Mouse (Mus musculus) frontal cortex, adult 2 months (tissue): ENCODE results near the gene Rapgef6. TPM values are rescaled to one million over a fixed set of nuclear protein-coding genes. Genes with fewer than 3 reads are reported as not detected.

ENCODE experiments used
- DNase-seq, 2 experiments: peaks; one replicate each; pipeline ENCODE4 v3.0.0; 2022; ENCODE audit warnings: low spot score in 1 of 2; ENCODE audit errors: extremely low spot score in 1 of 2
- polyA plus RNA-seq: library from polyadenylated mRNA; depleted of rRNA; stranded (reverse); fragments of >200 nt; gene quantifications from 2 replicates; pipeline ENCODE4 v1.2.3, GENCODE M21; 2012

The Rapgef6 gene
- polyA plus RNA-seq, 1 experiment, result 21.4 TPM

DNA sequence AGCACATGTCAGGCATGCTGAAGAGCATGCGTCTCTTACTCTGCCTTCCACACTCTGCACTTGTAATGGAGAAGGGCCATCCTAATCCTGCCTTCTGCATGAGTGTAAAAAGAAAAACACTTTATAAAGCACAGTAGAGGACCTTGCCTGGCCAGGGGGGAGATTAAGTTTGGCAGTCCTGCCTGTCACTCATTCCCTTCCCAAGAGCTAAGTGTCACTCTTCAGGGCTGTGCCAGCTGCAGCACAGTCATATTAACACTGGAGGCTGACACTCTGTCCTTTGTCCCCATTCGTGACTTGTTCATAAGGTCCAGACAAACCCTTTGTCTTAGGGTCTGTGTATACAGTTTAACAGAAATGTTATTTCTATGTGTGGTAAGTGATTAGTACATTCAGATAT, 162.2 kb downstream of the Rapgef6 start:
- no peak for DNase-seq

DNA sequence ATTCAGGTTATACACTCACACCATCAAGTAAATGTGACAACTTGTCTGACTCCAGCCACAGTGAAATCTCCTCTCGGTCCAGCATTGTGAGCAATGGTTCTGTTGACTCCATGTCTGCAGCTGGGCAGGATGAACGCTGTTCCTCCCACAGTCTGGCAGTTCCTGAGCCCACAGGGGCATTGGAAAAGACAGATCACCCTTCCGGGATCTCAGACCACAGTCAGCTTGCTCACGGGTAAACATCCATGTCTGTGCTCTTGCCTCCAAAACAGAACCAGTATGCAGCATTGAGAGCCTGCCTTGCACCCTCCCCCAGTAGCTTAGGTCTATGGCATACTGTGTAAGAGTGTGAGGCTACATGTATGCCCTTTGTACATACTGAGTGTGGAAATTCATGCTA, 167.5 kb downstream of the Rapgef6 start:
- DNase-seq, result no peak

DNA sequence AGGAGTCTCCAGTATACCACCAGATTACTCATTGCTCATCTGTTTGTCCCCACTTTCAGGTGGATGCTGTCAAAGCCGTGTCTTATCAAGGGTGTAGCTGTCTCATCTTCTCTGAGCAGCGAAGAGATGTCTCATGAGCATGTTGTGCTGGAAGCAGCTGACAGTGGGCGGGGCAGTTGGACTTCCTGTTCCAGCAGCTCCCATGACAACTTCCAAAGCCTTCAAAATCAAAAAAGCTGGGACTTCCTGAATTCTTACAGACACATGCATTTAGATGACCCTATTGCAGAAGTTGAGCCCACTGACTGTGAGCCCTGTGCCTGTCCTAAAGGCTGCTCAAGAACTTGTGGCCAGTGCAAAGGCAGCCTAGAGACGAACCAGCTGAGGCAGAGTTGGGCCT, 168.5 kb downstream of the Rapgef6 start:
- DNase-seq, result peak in 1 of 2 experiments; percentile 22

DNA sequence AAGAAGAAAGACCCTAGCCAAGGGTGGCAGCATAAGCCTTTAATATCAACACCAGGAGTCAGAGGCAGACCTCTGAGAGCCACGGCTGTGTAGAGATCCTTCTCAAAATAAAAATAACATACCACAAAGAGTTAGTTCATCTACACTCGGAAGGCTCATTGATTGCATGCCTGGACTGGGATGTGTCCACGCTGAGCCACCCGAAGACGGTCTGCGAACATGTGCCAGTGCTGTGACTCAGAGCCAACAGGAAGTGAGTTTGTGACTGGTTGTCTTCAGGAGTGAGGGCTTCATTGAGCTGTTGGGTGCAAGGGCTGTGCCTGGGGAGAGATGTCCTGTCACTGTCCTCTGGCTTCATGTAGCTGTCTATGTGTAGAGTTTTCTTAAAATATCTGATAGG, 171.0 kb downstream of the Rapgef6 start:
- DNase-seq, result no peak

DNA sequence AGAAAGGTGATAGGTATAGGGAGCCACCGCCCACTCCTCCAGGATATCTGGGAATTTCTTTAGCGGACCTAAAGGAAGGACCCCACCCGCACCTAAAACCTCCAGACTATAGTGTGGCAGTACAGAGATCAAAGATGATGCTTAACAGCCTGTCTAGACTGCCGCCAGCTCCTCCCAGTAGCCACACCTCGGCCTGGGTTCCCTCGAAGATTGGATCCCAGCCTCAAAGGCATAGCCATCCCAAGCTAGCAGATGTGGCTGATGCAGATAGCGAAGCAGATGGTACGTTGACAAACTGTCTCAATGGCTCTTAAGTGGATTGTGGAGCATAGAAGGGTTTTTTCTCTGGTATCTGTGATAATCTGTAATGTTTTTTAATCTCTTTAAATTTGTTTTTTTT, 171.6 kb downstream of the Rapgef6 start:
- DNase-seq, result no peak

DNA sequence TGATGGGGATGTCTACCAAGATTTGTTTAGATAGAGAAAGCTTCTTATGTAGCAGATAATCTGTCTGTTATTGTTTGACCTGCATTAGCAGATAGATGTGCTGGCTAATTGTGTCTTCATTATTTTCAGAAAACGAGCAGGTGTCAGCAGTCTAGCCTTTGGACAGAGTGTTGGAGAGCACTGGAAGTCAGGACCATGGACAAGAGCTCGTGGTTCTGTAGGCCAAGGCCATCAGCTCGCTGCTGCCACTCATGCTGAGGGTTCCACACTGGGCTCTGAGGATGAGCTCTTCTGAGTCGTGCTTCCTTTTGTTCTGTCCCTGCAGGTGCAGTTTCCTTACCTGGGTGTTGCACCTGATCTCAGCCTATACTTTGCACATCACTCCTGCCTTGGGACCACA, 173.3 kb downstream of the Rapgef6 start:
- DNase-seq, result no peak

DNA sequence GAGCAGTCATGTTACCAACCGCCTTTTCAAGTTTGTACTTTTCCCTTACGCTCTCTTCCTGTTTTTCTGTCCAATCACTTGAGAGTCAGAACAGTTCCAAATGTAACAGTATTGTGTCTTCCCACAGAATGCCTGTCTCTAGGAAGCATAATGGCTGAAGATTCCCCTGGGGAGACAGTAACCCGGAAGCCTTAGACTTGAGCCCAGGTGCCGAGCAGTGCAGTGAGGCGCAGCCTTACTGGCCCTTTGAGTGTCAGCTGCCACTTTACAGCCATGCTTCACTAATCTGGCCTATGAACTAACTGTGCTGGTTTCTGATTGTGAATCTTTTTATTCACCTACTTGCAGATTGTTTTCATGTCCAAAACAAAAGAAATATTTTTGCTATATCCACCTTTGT, 175.0 kb downstream of the Rapgef6 start:
- DNase-seq, result no peak

DNA sequence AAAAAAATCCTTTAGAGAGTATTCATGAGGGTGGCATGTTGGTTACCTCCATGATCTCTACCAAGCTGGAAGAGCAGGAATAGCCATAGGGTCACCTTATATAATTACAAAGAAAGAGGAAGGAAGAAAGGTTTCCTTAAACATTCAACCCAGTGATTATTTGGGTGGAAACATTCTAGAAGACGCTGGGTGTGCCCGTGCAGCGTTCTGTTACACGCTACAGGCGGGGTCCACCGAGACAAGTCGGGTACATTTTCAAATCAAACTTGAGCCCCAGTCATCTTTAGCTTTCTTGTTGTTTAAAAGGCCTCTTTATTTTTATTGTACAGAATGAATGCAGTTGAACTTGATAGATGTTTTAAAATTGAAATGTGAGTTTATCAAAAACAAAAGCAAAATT, 176.0 kb downstream of the Rapgef6 start:
- no peak for DNase-seq

DNA sequence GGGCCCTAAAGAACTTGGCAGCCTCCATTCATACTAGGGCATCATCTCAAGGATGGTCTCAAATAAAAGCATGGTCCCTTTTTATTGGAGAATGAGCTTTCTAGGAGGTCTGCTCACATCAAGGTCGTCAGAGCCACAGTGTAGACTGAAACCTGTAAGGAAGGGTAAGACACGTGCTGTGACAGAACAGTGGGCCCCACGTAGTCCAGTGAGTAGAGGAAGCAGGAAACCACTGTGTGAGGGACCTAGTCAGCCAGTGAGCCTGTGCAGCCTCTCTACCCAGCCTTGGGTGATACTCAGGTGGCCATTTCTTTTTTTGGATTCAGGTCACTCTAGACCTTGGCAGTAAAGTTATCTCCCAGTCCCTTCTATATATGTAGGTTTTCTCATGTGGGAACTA, 177.3 kb downstream of the Rapgef6 start:
- no peak for DNase-seq

DNA sequence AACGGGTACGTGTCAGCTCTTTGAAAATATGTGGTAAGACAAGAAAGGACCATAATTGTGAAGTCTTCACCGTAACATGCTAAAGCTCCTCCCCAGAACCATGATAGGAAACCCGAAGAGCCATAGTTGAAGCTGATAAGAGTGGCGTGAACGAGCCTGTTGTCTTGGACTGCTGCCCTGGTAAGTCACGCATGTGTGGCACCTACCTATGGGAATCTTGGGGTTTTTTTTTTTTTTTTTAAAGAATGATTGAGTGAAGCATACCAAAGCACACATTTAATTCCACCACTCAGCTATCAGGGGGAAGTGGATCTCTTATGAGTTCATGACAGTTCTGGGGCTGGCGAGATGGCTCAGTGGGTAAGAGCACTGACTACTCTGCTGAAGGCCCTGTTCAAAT, 179.2 kb downstream of the Rapgef6 start:
- DNase-seq, result no peak

DNA sequence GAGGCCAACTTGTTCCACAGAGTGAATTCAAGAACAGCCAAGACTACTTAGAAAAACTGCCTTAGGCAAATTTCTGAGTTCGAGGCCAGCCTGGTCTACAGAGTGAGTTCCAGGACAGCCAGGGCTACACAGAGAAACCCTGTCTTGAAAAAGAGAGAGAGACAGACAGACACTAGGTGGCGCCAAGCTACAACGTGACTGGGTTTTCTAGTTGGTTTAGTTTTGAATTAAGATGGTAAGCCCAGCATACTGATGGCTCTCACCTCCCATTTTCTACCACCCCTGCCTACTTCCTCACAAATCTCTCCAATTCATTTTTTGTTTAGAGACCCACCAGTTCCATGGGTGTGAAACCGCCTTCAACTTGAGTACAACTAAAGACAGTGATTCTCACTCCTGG, 180.7 kb downstream of the Rapgef6 start:
- peak; percentile 69 to 87 for DNase-seq

DNA sequence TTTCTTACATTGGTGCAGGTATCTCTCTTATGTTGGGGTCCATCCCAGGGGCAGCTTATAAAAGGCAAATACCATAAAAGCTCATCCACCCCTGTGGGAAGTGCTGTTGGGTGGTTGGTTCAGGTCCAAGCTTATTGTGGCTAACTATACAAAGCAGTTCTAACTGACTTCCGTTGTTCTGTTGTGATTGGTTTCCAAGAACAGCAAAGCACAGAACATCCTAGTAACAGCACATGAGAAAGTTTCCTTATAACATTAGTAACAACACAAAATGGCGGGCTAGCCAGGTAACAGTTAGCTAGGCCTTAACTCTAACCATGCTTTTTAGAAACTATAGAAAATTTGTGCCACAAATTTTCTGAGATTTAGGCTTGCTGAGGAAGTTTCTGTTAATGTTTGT, 185.5 kb downstream of the Rapgef6 start:
- no peak for DNase-seq

DNA sequence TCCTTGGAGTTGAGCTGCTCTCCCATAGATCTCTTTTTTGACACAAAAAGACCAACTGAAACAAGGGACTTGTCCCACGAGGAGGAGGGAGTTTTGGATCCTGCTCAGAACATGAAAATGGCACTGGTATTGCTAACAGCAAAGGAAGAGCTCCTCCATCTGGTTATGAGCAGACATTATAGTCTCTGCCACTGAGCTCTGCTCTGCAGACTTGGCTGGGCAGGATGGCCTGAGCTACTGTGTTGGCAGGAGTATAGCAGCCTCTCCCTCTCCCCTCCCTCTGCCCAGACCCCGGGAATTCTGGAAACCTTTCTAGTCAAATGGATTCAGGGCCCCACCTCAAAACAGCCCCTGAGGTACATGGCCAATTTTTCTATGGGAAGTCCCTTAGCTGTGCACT, 187.0 kb downstream of the Rapgef6 start:
- DNase-seq, result no peak

DNA sequence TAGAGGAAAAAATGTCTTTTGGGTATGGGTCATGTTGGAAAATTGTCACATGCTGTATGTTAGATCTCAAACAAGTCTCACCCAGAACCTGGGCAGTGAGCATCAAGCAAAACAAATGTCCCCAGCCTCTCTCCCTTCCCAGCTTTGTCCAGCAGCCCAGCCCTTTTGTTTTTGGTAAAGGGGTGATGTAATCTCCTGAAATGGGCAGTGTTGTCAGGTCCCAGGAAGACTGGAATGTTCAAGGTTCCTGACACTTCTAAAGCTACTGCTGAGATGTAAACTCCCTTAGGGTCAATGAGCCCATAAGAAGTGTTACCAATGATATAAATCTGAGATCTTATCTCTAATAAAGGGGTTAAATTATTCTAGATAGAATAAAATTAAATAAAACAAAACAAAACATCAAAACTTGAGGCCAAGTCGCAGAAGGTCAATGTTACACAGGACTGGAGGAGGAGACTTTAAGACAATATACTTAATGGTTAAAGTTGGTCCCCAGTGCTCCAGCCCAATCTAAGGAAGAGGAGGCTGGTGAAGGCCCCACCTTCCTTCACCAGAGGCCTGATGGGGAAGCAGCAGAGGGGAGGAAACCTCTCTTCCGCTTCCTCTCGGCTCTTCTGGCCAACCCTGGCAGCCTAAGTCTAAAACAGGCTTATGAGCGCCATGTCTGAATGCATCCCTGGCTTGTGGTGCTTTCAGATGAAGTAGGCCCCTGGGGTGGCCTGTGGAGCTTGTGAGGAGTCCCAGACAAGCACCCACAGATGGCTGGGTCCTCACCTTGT, 188.1 kb downstream of the Rapgef6 start:
- DNase-seq, result no peak

DNA sequence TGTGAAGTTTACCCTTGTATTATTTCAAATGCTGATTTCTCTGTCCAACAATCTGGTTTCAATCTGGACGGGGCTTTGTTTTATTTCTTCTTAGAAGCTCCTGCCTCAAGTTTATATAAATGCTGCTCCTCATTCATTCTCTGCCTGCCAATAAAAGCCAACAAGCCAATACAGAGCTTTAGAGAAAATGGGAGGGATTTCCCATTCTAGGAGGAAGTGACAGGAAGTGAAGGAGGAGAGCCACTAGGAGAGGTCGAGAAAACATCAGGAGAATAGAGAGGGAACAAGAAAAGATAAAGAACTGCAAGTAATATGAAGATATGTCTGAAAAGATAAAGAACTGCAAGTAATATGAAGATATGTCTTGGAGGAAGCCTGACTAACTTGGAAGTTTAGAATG, 190.2 kb downstream of the Rapgef6 start:
- DNase-seq, result no peak

DNA sequence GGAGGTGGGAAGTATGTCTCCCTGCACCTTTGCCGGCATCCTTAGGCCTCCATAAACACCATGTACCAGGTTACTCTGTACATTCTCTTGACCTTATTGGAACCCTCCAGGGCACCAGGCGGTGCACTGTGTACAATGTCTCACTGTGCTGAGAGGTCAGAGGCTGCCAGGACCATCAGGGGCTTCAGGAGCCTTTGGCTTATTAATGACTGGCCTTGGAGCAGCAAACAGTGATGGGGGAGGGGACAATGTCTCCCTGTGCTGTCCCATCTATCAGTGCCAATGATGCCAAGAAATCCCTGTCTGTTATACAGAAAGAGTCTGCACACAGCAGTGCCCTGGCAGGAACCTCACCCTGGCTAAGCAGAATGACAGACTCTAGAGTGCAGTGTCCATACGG, 195.2 kb downstream of the Rapgef6 start:
- no peak for DNase-seq

DNA sequence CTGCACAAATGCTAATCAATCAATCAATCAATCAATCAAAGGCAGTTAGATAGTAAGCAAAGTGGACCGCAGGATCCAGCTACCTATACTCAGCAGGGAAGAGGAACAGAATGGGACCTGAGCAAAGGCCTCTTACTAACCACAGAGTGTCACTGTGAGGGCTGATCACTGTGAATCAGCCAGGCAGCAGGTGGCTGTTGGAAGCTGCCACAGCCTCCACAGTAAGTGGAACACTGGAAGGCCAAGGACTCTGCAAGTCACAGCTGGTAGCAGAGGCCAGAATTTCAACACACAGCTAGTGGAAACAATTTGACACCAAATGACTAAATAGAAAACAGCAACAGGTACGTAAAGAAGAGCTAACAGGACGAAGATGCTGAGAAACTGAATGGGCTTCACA, 196.0 kb downstream of the Rapgef6 start:
- DNase-seq, result no peak

DNA sequence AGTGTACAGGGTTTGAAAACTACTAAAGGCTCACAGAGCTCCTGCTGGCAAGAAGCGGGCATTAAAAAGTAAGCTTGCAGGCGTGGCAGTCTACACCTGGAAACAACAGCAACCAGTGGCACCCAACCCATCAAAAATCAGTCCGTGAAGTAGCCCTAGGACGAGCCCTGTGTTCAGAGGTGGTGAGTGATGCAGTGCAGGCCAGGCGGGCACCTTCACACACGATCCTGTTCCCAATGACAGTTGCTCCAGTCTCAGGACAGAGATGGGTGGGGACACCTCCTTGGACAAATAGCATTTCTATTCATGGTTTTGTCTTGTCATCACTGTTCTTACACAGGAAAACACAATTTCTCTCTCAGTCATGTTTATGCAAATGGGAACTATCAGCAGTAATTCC, 199.4 kb downstream of the Rapgef6 start:
- DNase-seq, result no peak

DNA sequence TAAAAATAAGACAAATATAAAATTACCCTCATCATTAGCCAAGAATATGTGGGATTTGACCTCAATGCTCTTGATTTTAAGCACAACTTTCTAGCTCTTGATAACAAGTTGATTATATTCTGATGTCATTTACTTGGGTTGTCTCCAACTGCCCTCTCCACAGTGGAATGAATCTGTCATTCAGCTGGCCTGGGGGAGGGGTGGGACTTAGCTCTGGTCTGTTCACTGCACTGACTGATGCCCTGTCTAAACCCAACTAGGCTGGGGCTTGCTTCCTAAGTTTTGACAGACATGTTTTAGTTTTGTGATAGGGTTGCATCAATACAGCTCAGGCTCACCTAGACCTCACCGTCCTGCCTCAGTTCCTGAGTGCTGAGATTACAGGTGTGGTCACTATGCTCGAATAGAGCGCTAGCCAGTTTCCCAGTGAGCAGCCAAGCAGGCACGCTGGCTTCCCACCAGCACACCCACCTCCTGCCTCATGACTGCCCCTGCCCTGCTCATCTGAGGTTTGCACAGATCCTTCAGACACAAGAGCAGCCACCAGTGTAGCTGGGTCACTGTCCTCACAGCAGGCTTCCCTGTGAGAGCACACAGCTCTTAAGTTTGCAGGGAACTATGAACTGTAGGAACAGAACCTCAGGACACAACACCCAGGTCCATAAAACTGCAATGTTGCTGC, 201.8 kb downstream of the Rapgef6 start:
- peak; percentile 28 to 44 for DNase-seq

DNA sequence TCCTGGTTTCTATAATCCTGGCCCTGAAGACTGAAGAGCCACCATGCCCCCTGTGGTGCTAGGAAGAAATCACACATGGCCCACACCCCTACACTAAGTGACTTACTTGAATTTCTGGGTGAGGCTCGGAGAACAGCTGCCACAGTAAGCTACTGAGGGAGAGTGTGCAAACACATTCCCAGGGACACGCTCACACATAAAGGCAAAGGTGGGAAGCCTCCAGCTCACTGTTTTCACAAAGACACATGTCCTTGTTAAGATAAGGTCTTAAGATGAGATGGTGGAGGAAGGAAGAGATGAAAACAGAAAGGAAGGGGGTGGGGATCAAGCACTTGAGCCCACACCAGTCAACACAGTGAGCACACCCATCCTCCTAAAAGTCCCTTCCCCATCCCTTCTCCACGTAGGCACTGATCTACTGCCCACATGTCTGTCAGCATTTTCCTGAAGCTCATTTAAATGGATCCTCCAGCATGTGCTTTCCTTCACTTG, 204.0 kb downstream of the Rapgef6 start:
- DNase-seq, result peak; percentile 48 to 70

DNA sequence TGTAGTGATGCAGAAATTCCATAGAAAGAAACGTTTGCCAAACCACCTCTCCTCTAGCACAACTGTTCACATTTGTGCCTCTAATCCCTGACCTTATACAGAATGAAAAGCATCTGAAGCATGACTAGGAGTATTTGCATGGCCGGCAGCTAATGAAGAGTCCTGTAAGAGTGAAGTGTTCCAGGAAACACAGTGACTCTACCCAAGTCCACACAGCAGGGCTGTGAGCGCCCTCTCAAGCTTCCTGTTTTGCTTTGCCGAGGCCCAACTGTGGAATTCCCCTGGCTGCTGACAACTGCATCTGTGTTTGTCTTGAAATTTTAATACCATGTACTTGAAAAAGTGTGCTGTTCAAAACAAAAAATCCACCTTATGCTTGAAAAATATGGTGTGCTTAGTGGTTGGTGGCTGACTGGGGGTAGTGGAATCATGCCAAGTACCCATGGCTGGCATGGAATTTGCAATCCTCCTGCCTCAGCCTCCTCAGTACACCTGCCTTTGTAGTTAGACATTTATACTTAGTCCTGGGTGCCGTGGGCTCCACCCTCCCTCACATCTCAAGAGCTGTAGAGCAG, 204.8 kb downstream of the Rapgef6 start:
- DNase-seq, result no peak

DNA sequence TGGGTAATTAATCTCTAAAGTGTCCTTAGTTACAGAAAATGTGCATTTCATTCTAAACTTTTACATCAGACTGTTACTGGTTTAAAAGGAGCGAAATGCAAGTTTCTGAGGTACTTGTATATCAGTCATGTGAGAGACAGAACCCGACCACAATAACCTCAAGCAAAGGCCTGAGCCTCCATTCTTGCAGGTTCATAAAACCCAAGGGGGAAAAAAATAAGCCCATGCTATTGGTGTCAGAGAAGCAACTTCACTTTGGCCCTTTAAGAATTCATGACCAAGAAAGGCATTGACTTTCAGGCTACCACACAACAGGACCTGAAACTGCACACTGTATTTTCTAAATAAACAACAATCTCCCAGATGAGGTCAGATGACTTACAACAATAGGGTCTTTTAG, 205.7 kb downstream of the Rapgef6 start:
- no peak for DNase-seq
